Mouse (Mus musculus) activated CD4-positive, CD25-positive, alpha-beta regulatory T cell (primary cell): ENCODE results near the gene Ncan. TPM values are rescaled to one million over a fixed set of nuclear protein-coding genes. Genes with fewer than 3 reads are reported as not detected.

Experiments
- polyA plus RNA-seq, 2 experiments: library from polyadenylated mRNA; unstranded; fragments of 100-300 nt; shearing (Covaris generic); gene quantifications; one replicate each; pipeline ENCODE4 v1.2.1; 2017

Gene Ncan
- under 1 TPM in 1 of 2 experiments, not detected in 1; 0.10 TPM for polyA plus RNA-seq

GRCm38 (mm10) chr8:70120667-70121066, at the start of gene Ncan:
Ncan (minus strand) TSS chr8:70120873.

GRCm38 (mm10) chr8:70139026-70139857, 18.6 kb upstream of the Ncan start, which contains the start of the genes Rfxank, Borcs8 and Mef2b:
Rfxank (minus strand) TSS chr8:70139154.
Borcs8 (plus strand) TSS chr8:70139499.
Mef2b (plus strand) TSS chr8:70139711.

DNA sequence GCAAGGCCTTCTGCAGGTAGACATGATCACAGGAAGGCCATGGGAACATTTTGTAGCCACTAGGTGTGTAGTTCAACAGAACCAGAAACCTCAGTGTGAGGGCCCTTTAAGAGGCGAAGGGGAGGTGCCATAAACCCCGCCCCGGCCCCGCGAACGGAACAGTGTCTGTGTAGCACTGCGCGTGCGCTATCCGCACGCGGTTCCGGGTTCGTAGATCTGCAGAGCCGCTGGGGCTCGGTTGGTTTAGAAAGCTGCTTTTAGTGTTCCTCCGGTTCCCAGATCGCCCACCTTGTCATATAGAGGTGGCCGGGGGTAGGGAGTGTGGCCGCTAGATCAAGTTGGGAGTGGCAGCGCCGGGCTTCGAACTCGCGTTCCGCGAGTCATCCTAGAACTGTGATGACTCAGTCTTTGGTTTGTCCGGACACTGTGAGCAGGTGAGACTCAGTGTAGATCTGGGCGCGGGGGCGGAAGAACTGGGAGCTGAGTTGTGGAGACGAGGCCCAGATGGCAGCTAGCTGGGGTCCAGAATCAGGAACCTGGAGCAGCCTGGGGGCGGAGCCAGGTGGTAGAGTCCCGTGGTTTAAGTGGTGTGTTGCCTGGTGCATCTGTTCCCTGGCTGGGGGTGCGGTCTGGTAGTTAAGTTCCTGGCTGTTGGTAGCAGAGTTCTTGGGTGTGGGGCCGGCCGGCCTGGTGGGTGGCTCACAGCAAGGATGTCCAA, 10.7 kb upstream of the Ncan start, which contains the start of gene Nr2c2ap:
Gene Nr2c2ap, plus strand, starts transcription at position 168 of the 718 bp plus-strand sequence.

GRCm38 (mm10) chr8:70083285-70083684, 37.4 kb downstream of the Ncan start, which contains the start of gene Hapln4:
Hapln4 (plus strand) TSS chr8:70083457.

GRCm38 (mm10) chr8:70072441-70073069, 48.1 kb downstream of the Ncan start, which contains the start of gene Tm6sf2:
Tm6sf2 (plus strand) TSS chr8:70072924.

Other genes with a start within 250 kb of the Ncan start
- gene Cilp2, start 233.2 kb downstream of the Ncan start, polyA plus RNA-seq: under 1 TPM; 0.14 to 0.30 TPM
- gene Tssk6, start 218.7 kb downstream of the Ncan start, polyA plus RNA-seq: 1 to 10 TPM; 3.7 to 5.4 TPM
- gene Ndufa13, start 218.3 kb downstream of the Ncan start, polyA plus RNA-seq: 100 to 1,000 TPM; 207 TPM
- 1 to 10 TPM in 1 of 2 experiments, under 1 TPM in 1; 0.80 to 3.1 TPM for gene Yjefn3, start 218.2 kb downstream of the Ncan start, polyA plus RNA-seq
- gene Gatad2a, start 124.5 kb downstream of the Ncan start, polyA plus RNA-seq: 100 to 1,000 TPM in 1 of 2 experiments, 10 to 100 TPM in 1; 90.0 to 122 TPM
- 10 to 100 TPM; 65.7 to 80.1 TPM for gene Mau2, start 78.1 kb downstream of the Ncan start, polyA plus RNA-seq
- 10 to 100 TPM; 57.2 to 63.2 TPM for gene Sugp1, start 78.1 kb downstream of the Ncan start, polyA plus RNA-seq
- gene Tm6sf2, start 47.9 kb downstream of the Ncan start, polyA plus RNA-seq: under 1 TPM in 1 of 2 experiments, not detected in 1; 0.30 TPM
- gene Hapln4, start 37.4 kb downstream of the Ncan start, polyA plus RNA-seq: not detected
- 10 to 100 TPM; 38.4 to 61.7 TPM for gene Nr2c2ap, start 10.5 kb upstream of the Ncan start, polyA plus RNA-seq
- gene Rfxank, start 18.3 kb upstream of the Ncan start, polyA plus RNA-seq: 10 to 100 TPM; 25.1 to 31.2 TPM
- gene Borcs8, start 18.6 kb upstream of the Ncan start, polyA plus RNA-seq: 10 to 100 TPM; 55.4 to 79.7 TPM
- gene Mef2b, start 18.8 kb upstream of the Ncan start, polyA plus RNA-seq: 1 to 10 TPM in 1 of 2 experiments, under 1 TPM in 1; 0.81 to 1.1 TPM
- gene Tmem161a, start 51.5 kb upstream of the Ncan start, polyA plus RNA-seq: 10 to 100 TPM; 26.0 to 43.0 TPM
- gene Slc25a42, start 91.4 kb upstream of the Ncan start, polyA plus RNA-seq: 10 to 100 TPM in 1 of 2 experiments, 1 to 10 TPM in 1; 4.8 to 11.1 TPM
- gene Sugp2, start 113.4 kb upstream of the Ncan start, polyA plus RNA-seq: 10 to 100 TPM; 28.9 to 34.8 TPM
- gene Armc6, start 113.6 kb upstream of the Ncan start, polyA plus RNA-seq: 10 to 100 TPM; 10.4 to 12.5 TPM
- 1 to 10 TPM; 2.9 to 5.7 TPM for gene Homer3, start 162.0 kb upstream of the Ncan start, polyA plus RNA-seq
- 10 to 100 TPM; 49.1 to 66.3 TPM for gene Ddx49, start 181.6 kb upstream of the Ncan start, polyA plus RNA-seq
- gene Cope, start 181.6 kb upstream of the Ncan start, polyA plus RNA-seq: 100 to 1,000 TPM; 346 to 377 TPM
- gene Cers1, start 194.9 kb upstream of the Ncan start, polyA plus RNA-seq: not detected
- gene Gdf1, start 208.9 kb upstream of the Ncan start, polyA plus RNA-seq: under 1 TPM; 0.36 to 0.39 TPM
- 10 to 100 TPM; 55.4 to 75.0 TPM for gene Upf1, start 232.4 kb upstream of the Ncan start, polyA plus RNA-seq